Mouse (Mus musculus) heart, embryonic 11.5 days (tissue): ENCODE measurements around the gene Gstz1. TPM values are rescaled to one million over a fixed set of nuclear protein-coding genes. Genes with fewer than 3 reads are reported as not detected.

Experiments
- ATAC-seq: fragments of 200-750 bp; cut with Nextera tagmentation; replicated peaks from 2 replicates; pipeline ENCODE4 v1.8.0; 2017; ENCODE audit warnings: moderate library complexity; ENCODE audit not compliant: insufficient number of reproducible peaks, low FRiP score, low TSS enrichment
- H3K27ac ChIP-seq: fragments of 300-500 bp; sonication (generic); 2 replicates; pipeline ENCODE4 v1.5.1; 2014; ENCODE audit warnings: mild to moderate bottlenecking, low read depth, low read length
- H3K27me3 ChIP-seq: fragments of 300-500 bp; sonication (generic); 2 replicates; pipeline ENCODE4 v1.6.1; 2014; ENCODE audit warnings: mild to moderate bottlenecking, low read length, mixed read lengths; ENCODE audit not compliant: control insufficient read depth, insufficient read depth
- H3K36me3 ChIP-seq: fragments of 300-500 bp; sonication (generic); 2 replicates; pipeline ENCODE4 v1.6.1; 2014; ENCODE audit warnings: mild to moderate bottlenecking, low read length, moderate library complexity, mixed read lengths; ENCODE audit not compliant: control insufficient read depth, insufficient read depth
- H3K4me1 ChIP-seq: fragments of 300-500 bp; sonication (generic); 2 replicates; pipeline ENCODE4 v1.6.1; 2014; ENCODE audit warnings: low read length; ENCODE audit not compliant: control insufficient read depth, insufficient read depth
- H3K4me2 ChIP-seq: fragments of 300-500 bp; sonication (generic); 2 replicates; pipeline ENCODE4 v1.6.1; 2014; ENCODE audit warnings: mild to moderate bottlenecking, moderate library complexity
- H3K4me3 ChIP-seq: fragments of 300-500 bp; sonication (generic); 2 replicates; pipeline ENCODE4 v1.5.1; 2014; ENCODE audit warnings: low read depth, low read length
- H3K9ac ChIP-seq: fragments of 300-500 bp; sonication (generic); 2 replicates; pipeline ENCODE4 v1.6.1; 2014; ENCODE audit warnings: mild to moderate bottlenecking, low read depth, low read length, moderate library complexity
- H3K9me3 ChIP-seq: fragments of 300-500 bp; sonication (generic); replicated peaks from 2 replicates; pipeline ENCODE4 v1.6.1; 2016; ENCODE audit warnings: low read length; ENCODE audit not compliant: control insufficient read depth
- WGBS: fragments of 180-500 bp; shearing (Covaris S2); extraction: QIAGEN DNeasy Blood & Tissue Kit; methylation state at CpG from one replicate; pipeline ENCODE4 v1.1.7; 2014; ENCODE audit not compliant: insufficient replicate concordance; 5-methylcytosine and 5-hydroxymethylcytosine counted together
- polyA plus RNA-seq: library from polyadenylated mRNA; unstranded; fragments of >200 nt; fragmentation: Nextera tagmentation; extraction: Ambion mirVana; gene quantifications from 2 replicates; pipeline ENCODE4 v1.2.1, GENCODE M21; 2014

Gene Gstz1
- polyA plus RNA-seq, 1 experiment from 2014 or later: 49.0 TPM

DNA sequence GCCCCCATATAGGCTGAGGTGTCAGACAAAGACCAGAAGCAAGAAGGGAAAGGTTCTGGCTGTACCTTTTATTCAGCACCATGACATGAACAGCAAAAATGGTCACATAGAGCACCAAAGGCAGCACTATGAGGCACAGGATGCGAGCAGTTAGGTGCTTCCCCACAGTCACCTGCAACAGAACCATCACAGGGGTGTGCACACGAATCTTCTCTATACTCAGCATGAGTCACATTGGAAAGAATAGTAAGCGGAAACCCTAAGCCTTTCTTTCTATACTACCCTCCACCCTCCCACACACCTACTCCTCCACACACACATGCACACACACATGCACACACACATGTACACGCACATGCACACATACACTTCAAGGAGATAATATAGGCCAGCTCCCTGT, 16.7 kb upstream of the Gstz1 start:
- H3K36me3 ChIP-seq: no peaks in the 10 kb centered on the region; the same call in 1 of the 2 replicates
- no peaks in the 10 kb centered on the region for H3K27me3 ChIP-seq
- no peak overlapping the region for H3K4me2 ChIP-seq
- peaks cover 10% of the 10 kb centered on the region; the same call in 1 of the 2 replicates for H3K4me1 ChIP-seq
- no peak overlapping the region for H3K27ac ChIP-seq
- H3K4me3 ChIP-seq: no peak overlapping the region
- ATAC-seq: no peak
- H3K9me3 ChIP-seq: no peaks in the 10 kb centered on the region
- WGBS: 84% methylated on average over 4 of the region's 4 CpGs
- no peak overlapping the region for H3K9ac ChIP-seq

DNA sequence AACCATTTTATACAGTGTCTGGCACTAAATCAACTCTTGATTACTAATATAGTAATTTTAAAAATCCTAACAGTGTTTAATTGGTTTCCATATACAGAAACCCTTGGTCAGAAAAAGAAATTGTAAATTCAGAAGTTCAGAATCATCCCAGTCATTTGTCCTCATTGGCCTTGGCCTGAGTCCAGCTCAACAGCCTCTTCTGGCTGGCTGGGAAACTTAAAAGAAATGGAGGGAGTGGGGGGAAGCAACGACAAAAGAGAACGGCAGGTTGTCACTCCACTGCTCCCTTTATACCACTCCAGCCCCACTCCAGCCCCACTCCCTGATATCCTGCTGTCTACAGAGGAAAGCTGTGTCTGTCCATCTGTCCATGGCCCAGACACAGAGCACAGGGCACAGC, 15.8 kb upstream of the Gstz1 start:
- H3K9me3 ChIP-seq: no peaks in the 10 kb centered on the region
- no peak overlapping the region for H3K27ac ChIP-seq
- 92% methylated on average over 2 of the region's 2 CpGs for WGBS
- H3K27me3 ChIP-seq: no peaks in the 10 kb centered on the region
- H3K4me3 ChIP-seq: no peak overlapping the region
- no peak for ATAC-seq
- peaks cover 10% of the 10 kb centered on the region; the same call in 1 of the 2 replicates for H3K4me1 ChIP-seq
- H3K4me2 ChIP-seq: no peak overlapping the region
- H3K36me3 ChIP-seq: no peaks in the 10 kb centered on the region; the same call in 1 of the 2 replicates
- H3K9ac ChIP-seq: no peak overlapping the region

DNA sequence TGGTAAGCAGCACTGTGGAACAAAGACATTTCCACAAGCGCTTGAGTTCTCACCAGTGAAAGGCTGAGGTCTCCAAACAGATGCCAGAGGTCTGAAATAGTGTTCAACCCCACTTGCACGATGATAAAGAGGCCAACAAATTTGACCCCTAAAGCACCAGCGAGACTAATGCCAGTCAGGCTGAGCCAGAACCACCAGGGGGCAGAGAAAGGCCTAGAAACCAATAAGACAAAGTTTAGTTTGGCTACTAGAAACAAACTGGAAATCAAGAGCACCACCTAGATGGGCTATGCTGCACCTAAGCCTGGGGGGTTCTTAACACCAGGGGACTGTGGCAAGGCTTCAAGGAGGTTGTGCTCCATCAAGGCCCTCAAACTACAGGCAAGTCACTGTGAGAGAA, 15.3 kb upstream of the Gstz1 start:
- peaks cover 10% of the 10 kb centered on the region; the same call in 1 of the 2 replicates for H3K4me1 ChIP-seq
- no peaks in the 10 kb centered on the region; the same call in 1 of the 2 replicates for H3K36me3 ChIP-seq
- ATAC-seq: no peak
- H3K27me3 ChIP-seq: no peaks in the 10 kb centered on the region
- 47% methylated on average over 3 of the region's 3 CpGs for WGBS
- no peak overlapping the region for H3K4me2 ChIP-seq
- no peak overlapping the region for H3K27ac ChIP-seq
- H3K9me3 ChIP-seq: no peaks in the 10 kb centered on the region
- no peak overlapping the region for H3K4me3 ChIP-seq
- H3K9ac ChIP-seq: no peak overlapping the region

DNA sequence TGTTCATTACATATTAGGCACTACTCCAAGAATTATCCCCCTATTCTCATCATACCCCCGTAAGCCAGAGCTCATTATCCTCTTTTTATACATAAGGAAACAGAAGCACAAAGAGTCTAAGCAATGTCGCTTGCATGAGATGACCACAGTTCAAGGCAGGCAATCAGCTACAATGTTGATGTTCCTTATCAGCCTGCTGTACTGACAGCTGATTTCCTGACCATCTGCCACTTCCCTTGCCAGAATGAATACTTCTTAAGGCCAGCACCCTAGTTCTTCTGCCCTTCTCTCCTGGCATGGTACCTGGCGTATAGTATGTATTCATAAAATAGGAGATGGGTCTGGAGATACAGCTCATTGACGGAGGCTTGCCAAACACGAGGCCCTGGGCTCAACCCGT, 14.8 kb upstream of the Gstz1 start:
- no peak for ATAC-seq
- 77% methylated on average over 6 of the region's 6 CpGs for WGBS
- no peaks in the 10 kb centered on the region; the same call in 1 of the 2 replicates for H3K36me3 ChIP-seq

DNA sequence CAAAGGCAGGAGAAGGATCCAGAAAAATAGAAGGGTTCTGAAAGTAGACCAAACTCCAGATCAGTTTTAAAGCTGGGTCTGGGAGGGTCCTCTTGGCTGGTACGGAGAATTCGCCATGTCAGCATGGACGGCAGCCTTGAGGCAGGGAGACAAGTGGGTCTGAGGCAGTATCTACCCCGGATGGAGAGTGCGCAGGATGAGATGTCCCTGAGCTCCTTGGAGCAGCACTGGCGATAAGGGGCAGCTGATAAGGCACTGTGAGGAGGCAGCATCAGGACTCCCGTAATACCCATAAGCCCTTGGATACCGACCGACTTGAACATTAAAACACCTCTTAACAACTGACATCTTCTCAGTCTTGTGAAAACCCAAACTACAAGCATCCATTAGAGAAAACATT, 14.2 kb upstream of the Gstz1 start:
- Histone ChIP-seq H3K36me3 (no peaks in the 10 kb centered on the region; the same call in 1 of the 2 replicates), H3K4me1 (peaks cover 10% of the 10 kb centered on the region; the same call in 1 of the 2 replicates), H3K27me3 (no peaks in the 10 kb centered on the region), H3K4me2 (no peak overlapping the region), H3K4me3 (no peak overlapping the region), H3K9ac (no peak overlapping the region), H3K27ac (no peak overlapping the region), H3K9me3 (no peaks in the 10 kb centered on the region)
- no peak for ATAC-seq
- 52% methylated on average over 9 of the region's 9 CpGs for WGBS

More for the DNA sequence above, 14.8 kb upstream of the Gstz1 start:
- H3K27me3 ChIP-seq: no peaks in the 10 kb centered on the region
- no peak overlapping the region for H3K9ac ChIP-seq
- no peak overlapping the region for H3K4me2 ChIP-seq
- peaks cover 10% of the 10 kb centered on the region; the same call in 1 of the 2 replicates for H3K4me1 ChIP-seq
- H3K4me3 ChIP-seq: no peak overlapping the region
- no peaks in the 10 kb centered on the region for H3K9me3 ChIP-seq
- H3K27ac ChIP-seq: no peak overlapping the region

DNA sequence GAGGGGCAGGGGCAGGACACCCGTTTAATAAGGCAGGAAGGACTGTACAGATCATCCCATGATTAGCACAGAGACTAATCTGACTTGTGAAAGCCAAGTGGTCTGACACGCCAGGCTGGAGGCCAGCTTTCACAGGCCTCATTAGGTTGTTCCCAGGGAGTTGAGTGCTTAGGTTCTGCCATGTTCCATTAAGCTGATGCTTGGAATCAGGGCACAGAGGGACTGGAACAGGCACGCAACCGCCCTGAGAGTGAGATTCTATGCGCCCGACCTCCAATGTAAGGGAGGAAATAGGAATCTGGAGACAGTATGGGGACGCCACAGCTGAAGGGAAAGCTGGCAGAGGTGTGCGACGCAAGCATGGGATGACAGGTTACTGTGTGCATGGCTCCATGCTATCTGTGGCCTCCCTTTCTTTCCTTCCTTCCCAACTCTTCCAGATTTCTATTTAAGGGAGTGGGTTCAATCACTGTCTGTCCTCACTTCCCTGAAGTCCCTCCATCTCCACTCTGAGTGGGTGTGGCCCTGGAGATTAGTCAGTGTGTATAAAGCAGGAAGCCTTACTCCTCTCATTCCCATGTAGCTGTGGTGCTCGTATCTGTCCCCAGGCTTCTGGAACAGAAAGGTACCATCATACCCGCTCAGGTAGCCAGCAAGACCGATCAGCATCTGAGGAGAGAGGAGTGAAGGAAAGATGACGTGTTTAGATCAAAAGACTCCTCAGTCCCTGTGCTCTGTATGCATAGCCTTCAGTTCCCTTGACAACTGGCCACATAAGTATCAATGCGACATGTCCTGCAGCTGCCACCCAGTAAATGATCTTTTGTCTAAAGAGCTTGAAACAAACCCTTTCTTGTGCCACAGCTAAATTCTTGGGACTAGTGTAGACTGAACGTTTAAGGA, 9.3 kb upstream of the Gstz1 start:
- H3K27ac ChIP-seq: no peak overlapping the region
- H3K27me3 ChIP-seq: no peaks in the 10 kb centered on the region
- H3K4me2 ChIP-seq: no peak overlapping the region
- H3K9me3 ChIP-seq: no peaks in the 10 kb centered on the region
- ATAC-seq: no peak
- no peak overlapping the region for H3K9ac ChIP-seq
- peaks cover 9% of the 10 kb centered on the region for H3K4me1 ChIP-seq
- no peak overlapping the region for H3K4me3 ChIP-seq
- H3K36me3 ChIP-seq: no peaks in the 10 kb centered on the region; the same call in 1 of the 2 replicates
- 83% methylated on average over 15 of the region's 15 CpGs for WGBS

DNA sequence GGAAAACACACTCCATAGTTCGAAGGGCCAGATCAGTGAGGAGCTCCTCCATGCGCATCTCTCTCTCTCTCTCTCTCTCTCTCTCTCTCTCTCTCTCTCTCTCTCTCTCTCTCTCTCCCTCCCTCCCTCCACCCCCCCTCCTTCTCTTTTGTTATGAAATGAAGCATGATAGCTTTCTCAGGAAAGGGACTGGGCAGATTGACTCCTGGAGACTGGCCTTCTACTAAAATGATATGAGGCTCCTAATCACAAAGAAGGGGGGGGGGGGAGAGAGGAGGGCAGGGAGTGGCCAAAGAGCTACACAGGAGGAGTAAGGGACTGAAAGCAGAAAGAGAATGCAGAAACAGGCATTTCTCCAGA, 8.6 kb upstream of the Gstz1 start:
- ATAC-seq: no peak
- Histone ChIP-seq H3K27me3 (no peaks in the 10 kb centered on the region), H3K27ac (no peak overlapping the region), H3K9ac (no peak overlapping the region), H3K4me1 (peaks cover 7% of the 10 kb centered on the region), H3K4me2 (no peak overlapping the region), H3K4me3 (no peak overlapping the region), H3K9me3 (no peaks in the 10 kb centered on the region), H3K36me3 (no peaks in the 10 kb centered on the region; the same call in 1 of the 2 replicates)
- WGBS: 77% methylated on average over 2 of the region's 2 CpGs

DNA sequence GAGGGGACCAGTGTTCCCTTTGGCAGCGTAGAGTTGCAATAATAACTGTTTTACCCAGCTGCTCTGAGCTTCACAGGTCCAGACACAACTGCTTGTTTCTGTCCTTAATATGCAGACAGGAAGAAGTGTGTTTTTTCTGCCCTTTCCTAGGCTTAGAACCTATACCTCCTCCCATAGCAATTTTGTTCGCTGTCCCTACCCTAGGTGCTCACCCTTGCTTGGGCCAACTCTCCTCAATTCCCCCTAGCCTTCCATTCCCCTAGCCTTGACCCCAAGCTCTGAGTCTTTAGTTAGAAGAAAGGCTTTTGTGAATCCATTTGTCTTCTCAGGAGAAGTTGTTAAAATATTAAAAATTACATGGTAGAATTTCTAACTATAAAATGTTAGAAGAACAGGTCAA, 8.2 kb upstream of the Gstz1 start:
- no peaks in the 10 kb centered on the region for H3K27me3 ChIP-seq
- H3K9me3 ChIP-seq: no peaks in the 10 kb centered on the region
- no peak overlapping the region for H3K4me2 ChIP-seq
- no peak for ATAC-seq
- no peak overlapping the region for H3K27ac ChIP-seq
- no peak overlapping the region for H3K9ac ChIP-seq
- H3K36me3 ChIP-seq: no peaks in the 10 kb centered on the region; the same call in 1 of the 2 replicates
- WGBS: 68% methylated on average over 2 of the region's 2 CpGs
- H3K4me1 ChIP-seq: peaks cover 7% of the 10 kb centered on the region
- no peak overlapping the region for H3K4me3 ChIP-seq
